Mouse (Mus musculus) R1 (cell line): ENCODE results near the gene Nup85.
"Not testable (repeated sequence)": the region's sequence is repeated elsewhere in the genome, so short reads cannot be mapped to it uniquely, and the experiment has no call there.

ENCODE experiments used
- DNase-seq: peaks from one replicate; pipeline ENCODE4 v3.0.0-alpha.2; 2018; ENCODE audit warnings: low read depth, low spot score

Gene Nup85

DNA sequence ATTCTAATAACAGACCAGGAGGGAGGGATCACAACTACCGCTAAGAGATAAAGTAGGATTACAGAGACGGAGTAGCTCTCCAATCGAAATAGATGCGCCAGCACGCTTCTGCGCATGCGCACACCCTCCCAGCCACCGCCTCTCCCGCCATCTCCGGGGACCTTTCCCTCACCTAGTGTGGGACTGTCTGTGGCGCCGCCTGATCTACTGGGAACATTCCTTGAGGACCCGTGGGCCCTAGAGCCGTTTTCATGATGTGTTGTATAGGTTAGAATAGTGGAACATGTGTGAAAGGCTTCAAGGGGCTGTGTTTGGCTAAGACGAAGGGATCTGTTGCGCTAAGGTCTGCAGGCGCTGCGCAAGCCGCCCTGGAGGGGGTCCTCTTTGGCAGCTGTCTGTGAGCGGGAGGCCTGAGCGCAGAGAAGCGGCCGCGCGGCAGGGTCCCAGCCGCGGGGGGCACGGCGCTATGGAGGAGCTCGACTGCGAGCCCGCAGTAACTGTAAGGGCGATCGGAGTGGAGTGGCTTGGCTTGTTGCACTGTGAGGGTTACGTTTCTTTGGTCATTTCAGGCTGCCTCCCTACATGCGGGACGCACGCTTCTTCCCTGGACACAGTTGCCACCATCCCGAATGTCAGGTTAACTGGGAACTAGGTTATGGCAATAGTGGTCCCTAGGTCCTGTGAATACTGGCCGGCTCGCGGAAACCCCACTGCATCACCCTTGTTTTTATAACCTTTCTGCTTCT lies at the start of gene Nup85:
Nup85 (plus strand) TSS at position 371 of the 746 bp plus-strand sequence.
- DNase-seq: peak; percentile 97

DNA sequence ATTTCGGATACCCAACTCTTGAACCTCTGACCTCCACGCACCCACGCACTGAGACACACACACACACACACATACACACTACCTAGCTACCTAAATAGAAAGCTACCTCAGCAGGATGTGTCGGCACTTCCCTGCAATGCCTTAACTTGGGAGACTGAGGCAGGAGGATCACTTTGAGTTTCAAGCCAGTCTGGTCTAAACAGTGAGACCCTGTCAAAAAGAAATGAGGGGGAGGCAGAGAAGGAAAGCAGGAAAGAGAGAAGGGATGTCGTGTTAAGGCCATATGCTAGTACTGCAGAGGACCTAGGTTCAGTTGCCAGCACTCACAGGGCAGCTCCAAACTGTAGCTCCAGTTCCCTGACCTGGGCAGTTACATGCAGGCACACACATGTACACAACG lies 49.2 kb upstream of the Nup85 start:
- no peak for DNase-seq

DNA sequence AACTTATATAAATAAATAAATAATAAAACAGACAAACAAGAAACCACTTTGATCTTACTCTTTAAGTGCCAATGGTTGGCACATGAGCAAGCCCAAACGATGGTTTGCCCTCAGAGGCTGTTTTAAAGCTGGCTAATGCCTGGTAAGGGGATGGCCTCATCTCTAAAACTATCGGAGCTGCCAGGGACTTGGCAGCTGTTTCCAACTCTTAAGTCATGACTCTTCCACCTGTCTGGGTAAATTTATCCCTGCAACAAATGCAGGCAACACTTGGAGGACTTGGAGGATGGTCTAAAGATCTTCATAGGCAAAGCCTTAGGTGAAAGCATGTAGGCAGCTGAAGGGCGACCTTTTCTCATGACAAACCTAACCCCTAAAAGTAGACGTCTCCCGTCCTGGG lies 47.3 kb upstream of the Nup85 start:
- DNase-seq: no peak

DNA sequence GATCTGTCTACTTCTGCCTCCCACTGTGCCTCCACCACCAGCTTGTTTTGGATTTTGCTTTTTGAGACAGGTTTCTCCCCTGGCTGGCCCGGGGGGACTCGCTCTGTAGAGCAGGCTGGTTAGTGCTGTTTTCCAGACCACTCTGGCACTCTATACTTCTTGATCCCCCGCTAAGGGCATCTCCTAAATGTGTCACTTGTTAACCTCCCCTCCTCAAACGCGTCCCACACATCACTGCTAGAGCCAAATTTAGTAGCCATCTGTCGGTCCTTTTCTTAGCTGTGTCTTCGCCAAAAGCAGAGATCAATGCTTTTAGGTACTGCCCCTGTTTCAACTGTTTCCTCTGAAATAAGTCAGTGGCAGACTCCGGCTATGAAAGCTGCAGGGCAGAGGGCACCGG lies 45.5 kb upstream of the Nup85 start:
- no peak for DNase-seq

DNA sequence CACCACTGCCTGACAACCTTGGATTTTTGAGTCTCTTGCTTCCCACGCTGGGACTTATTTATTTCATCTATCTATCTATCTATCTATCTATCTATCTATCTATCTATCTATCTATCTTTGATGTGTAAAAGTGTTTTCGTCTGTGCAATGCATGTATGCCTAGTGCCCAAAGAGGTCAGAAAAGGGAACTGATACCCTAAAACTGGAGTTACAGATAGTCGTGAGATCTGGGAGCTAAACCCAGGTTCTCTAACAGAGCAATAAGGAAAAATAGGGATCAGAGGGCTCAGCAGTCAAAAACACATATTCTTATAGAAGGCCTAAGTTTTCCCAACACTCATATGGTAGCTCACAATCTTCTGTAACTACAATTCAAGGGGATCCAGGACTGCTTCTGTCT lies 44.7 kb upstream of the Nup85 start:
- no peak for DNase-seq

DNA sequence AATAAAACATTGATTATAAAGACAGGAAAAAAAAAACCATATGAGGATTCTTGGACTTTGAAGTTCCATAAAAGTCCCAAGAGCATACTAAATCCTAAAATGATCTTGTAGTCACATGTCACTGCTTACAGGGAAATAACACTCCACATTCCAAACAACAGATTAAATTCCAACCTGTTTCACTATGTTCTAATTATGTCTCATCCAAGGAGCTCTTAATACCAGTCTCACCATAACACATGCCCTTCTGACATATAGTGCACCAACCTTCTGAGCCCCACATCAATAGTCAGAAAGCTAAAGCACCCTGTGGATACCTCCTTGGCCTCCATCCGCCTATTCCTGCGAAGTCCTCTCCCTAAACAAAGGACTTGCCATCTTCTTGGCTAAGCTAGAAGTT lies 44.0 kb upstream of the Nup85 start:
- no peak for DNase-seq

DNA sequence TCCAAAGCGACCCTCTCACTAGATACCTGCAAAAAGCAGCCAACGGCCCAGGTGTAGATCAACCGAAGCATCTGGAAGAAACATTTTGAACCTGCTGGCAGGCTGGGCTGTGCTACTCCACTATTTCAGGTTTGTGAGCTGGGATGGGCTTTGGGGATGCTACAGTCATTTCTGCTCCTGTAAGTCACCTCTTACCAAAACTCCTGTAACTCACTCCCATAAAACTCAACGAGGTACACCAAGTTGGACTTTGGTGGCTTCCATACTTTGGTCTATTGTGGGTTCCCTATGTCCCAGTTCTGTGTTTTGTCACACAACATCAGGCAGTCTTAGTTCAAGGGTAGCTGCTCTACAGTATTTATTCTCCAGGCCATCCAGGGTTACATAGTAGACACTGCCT lies 43.2 kb upstream of the Nup85 start:
- DNase-seq: no peak

DNA sequence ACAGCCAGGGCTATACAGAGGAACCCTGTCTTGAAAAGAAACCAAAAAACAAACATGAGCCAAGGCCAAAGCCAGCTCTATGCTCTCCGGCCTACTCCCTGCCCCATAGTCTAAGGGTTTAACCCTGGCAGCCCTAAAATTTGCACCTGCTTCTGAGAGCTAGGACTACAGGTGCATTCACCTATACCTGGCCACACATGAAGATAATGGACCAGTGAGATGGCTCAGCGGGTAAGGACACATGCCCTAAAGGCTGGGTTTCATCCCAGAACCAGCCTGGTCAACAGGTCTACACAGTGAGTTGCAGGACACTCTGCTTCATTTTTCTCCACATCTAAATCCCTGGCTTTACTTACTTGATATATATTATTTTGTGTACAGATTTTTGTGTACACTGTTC lies 42.0 kb upstream of the Nup85 start:
- DNase-seq: no peak

DNA sequence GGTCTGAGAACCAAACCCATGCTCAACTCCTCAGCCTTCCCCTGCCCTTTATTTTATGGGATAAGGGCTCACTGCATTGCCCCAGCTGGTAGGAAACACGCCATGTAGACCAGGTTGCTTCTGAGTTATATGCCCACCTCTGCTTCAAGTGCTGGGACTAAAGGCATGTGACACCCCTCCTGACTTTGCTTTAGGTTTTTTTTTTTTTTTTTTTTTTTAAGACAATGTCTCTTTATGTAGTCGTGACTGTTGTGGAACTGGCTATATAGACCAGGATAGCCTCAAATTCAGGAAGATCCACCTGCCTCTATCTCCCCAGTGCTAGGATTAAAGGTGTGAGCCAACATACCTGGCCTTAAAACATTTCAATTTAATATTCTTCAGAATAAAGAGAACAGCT lies 41.5 kb upstream of the Nup85 start:
- no peak for DNase-seq

DNA sequence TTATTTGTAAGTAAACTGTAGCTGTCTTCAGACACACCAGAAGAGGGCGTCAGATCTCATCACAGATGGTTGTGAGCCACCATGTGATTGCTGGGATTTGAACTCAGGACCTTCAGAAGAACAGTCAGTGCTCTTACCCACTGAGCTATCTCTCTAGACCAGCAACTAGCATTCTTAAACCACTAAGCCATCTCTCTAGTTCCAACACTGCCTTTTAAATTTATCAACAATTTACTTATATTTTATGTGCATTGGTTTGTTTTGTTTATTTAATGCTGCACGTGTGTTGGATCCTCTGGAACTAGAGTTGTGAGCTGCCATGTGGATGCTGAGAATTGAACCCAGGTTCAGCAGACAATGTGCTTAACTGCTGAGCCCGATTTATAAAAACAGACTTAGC lies 37.8 kb upstream of the Nup85 start:
- DNase-seq: not testable (repeated sequence)

DNA sequence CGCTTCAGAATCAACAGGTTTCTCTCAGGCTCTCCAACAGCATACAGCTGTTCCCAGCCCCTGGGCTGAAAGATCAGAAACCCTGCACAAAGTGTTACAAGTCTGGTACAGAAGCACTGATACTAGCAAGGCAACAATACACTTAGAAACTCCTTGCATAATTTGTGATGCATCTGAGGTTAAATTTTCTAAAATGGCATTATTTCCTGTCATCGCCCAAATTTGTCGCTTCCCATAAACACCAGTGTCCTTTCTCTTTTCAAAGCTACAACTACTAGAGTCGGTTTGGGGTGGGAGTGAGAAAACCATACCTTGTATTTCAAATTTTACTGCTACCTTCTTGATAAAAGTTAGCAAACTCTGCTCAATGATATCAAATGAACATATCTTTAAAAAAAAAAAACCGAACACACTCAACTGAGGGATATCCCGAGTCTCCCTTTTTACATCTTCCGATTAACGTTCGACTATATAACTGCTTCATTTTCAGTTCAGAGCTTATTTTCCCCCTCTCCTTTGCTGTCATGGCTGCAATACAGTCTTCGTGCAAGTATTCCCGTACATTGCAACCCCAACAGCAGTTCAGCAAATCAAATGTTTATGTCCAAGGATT lies 29.4 kb upstream of the Nup85 start:
- DNase-seq: no peak

DNA sequence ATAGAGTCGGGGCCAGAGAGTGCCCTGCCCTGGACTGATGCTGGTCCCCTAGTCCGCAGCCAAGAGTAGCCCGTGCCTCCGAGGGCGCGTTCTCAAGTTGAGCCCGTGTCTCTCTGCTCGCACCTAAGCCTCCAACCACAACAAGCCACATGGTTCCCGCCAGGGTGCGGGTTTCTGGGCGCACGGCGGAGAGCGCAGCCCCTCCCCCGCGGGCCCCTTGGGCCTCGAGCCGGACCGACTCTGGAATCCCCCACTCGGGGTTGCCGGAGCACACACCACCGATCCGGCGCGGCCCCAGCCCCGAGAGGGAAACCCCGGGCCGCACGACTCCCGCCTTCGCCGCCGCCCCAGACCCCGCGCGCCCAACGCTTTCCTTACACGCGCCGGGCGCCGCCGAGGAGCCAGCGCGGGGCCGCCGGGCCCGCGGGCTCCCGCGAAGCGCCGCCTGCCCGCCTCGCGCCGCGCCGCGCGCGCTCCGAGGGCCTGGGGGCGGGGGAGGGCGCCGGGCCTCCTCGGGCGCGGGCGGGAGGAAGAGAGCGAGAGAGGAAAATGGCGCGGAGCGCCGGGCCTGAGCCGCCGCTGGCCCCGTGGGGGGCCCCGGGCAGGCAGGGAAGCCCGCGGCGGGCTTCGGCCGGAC lies 28.7 kb upstream of the Nup85 start:
- DNase-seq: peak; percentile 76

DNA sequence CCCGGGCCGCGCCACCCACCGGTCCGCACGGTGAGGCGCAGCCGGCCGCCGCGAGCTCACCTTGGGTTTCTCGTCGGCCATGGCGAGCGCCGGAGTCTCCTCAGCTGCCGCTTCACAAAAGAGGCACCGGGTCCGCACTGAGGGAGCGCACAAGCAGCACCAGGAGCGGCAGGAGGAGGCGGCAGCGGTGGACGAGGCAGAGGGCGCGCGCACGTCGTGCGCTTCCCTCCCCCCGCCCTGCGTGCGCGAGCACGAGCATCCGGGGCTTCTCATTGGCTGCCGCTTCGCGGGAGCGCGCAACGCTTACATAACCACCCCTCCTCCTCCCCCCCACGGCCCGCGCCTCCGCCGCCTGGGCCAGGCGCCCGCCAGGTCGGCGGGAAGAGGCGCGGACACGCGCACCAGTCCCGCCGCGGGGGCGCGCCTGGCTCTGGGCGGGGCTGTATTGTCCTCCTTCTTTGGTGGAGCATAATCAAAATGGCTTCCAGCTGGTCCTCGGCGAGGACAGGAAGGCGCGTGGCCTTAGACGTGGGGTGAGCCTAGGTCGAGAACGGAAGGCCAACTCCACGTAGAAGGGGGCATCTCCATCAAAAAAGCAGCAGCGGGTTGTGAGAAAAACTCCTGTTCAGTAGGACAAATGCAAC lies 28.1 kb upstream of the Nup85 start, which contains the start of gene Sumo2:
Sumo2 (minus strand) TSS at position 239 of the 644 bp plus-strand sequence.
- DNase-seq: peak; percentile 97

DNA sequence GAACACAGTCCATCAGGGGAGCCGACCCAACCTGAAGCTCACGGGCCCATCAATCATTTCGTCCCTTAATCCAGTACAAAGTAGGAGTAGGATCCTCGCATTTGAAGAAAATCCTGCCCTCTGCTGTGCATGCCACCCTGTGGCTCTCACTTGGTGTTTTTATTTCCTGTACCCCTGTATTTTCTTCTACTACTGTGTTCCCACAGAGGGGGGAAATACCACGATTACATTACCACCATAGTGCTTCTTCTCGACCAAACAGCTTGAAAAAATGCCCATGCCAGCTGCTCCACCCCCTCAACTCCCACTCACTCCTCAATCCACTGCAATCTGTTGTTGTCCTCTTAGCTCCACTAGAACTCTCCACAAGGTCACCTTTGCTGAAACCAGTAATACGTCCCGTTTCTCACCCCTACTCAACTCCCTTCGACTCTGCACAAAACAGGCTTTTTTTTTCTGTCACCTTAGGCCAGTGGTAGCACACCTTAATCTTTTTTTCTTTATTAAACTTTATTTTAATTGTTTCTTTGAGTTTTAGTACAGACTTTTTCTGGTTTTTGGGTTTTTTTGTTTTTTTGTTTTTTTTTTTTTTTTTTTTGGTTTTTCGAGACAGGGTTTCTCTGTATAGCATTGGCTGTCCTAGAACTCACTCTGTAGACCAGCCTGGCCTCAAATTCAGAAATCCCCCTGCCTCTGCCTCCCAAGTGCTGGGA lies 27.2 kb upstream of the Nup85 start:
- peak; percentile 71 for DNase-seq

DNA sequence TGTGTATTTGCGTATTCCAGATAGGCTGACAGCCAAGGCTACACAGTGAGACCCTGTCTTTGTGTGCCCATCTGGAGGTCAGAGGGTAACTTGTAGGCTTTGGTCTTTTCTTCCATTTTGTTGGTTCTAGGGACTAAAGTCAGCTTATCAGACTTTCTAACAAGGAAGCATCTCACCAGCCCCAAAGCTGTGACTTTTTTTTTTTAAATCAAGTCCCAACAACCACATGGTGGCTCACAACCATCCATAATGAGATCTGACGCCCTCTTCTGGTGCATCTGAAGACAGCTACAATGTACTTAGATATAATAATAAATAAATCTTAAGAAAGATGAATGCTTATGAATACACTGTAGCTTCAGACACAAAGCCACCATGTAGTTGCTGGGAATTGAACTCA lies 26.2 kb upstream of the Nup85 start:
- no peak for DNase-seq

DNA sequence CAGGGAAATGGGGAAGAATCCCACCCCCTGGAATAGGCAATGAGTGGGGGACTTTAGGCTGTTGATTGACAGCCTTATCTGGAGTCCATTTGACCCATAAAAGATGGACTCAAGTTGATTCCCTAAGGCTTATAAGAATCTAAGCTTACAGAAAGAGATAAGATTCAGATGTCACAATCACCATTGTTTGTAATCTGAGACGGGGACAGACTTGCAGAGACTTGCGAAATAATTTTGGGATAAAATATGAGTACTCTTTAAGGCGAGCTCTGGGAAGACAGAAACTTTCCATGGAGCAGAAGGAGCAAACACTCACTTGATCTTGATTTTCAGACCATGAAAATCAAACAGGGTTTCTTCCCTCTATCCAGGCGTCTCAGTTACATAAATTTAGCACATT lies 20.7 kb upstream of the Nup85 start:
- DNase-seq: no peak

DNA sequence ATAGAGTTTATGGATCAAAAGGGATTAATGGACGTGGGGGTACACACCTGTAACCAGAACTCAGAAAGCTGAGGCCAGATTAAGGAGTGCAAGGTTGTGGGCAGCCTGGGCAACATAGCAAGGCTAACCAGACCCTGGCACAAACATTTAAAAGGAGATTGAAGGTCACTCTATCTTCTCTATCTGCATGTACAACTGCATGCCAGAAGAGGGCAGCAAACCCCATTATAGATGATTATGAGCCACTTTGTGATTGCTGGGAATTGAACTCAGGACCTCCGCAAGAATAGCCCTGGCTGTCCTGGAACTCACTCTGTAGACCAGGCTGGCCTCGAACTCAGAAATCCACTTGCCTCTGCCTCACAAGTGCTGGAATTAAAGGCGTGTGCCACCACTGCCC lies 11.5 kb upstream of the Nup85 start:
- DNase-seq: peak; percentile 64

DNA sequence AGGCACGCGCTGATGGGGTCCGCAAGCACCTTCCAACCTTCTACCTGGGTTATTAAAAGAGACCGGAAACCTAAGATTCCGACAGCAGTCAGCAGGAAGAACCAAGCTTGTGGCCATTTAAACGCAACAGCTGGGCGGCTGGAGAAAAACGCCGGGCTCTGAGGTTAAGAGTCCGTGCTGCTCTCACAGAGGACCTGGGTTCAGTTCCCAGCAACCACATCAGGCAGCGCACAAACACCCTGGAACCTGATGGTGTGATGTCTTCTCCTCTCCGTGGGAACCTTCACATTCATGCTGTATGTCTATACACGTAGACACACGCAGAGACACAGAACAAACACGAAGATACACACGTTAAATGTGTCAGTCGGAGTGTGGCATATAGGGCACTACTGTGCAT lies 8.5 kb upstream of the Nup85 start:
- peak; percentile 51 for DNase-seq

DNA sequence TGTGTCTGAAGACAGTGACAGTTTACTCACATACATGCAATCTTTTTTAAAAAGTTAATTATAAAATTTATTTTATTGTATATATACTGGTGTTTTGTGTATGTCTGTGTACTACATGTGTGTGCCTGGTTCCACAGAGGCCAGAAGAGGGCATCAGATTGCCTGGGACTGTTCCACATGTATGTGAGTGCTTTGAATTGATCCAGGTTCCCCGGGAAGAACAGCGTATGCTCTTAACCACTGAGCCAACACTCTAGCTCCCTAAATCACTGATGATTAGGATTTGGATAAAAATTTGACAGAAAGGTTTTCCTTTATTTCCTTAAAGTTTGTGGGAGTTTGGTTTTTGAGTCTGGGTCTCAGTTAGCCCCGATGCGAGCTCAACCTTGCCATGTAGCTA lies 828 bp upstream of the Nup85 start:
- DNase-seq: peak; percentile 59

DNA sequence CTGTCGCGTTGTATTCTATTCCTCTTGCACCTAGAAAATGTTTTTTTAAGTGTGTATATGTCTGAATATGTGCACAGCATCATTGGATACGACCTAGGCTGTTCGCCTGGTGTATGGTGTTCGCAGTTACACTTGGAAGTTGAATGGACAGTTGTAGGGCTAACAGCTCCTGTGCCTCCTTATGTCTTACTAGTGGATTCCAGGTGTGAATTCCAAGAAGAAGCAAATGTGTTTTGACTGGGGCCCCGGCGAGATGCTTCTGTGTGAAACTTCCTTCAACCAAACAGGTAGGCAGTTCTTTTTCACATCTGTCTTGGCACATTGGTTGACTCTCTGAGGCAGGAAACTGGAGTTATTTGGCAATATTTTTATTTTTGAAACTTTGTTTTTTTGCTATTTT lies 727 bp downstream of the Nup85 start:
- DNase-seq: no peak

DNA sequence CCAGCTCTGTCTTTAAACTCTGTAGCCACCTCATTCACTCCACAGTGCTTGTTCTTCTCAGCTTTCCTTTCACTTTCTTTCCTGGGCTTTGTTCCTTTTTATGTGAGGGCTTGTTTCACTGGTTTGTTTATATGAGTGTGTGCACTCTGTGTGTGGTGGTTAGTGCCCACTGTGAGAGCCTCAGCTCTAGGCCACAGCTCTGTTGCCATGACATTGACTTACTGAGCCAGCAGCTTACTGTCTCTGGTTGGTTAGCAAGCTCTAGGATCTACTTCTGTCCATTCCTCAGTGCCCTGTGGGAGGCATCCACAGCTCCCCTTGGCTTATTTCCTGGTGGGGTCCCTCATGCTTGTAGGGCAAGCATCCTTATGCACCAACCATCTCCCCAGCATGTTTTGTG lies 14.8 kb downstream of the Nup85 start:
- DNase-seq: no peak
